Mouse (Mus musculus): ENCODE measurements around the gene Cuedc1.

Cuedc1 gene

DNA sequence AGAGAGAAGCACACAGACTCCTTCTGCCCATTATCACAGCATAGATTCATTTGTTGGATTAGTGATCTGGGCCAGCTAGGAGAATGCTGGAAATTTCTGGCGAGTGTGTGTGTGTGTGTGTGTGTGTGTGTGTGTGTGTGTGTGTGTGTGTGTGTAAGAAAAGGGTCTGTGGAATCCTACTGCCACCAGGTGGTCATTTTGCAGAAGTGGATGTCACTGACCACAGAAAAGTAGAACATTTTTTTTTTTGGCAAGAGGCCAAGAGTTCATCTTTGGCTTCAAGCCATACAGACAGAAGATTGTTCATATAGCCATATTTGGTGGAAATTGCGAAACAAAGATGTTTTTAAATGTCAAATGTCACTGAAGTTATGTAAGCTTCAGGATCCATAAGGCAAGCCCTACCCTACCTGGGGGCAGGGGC, 99.3 kb downstream of the Cuedc1 start:
- in situ Hi-C loops (cut with MboI, MseI) = no loop called here

GRCm38 (mm10) chr11:88198223-88198622, 100.4 kb downstream of the Cuedc1 start:
- in situ Hi-C loops (cut with MboI, MseI) = no loop called here

GRCm38 (mm10) chr11:88201172-88201571, 103.3 kb downstream of the Cuedc1 start:
- in situ Hi-C loops (cut with MboI, MseI) = loop anchor here in 1 of 2 experiments (5.0 kb wide), 1 partner anchor 144 kb away; no protein-coding TSS in a partner anchor

DNA sequence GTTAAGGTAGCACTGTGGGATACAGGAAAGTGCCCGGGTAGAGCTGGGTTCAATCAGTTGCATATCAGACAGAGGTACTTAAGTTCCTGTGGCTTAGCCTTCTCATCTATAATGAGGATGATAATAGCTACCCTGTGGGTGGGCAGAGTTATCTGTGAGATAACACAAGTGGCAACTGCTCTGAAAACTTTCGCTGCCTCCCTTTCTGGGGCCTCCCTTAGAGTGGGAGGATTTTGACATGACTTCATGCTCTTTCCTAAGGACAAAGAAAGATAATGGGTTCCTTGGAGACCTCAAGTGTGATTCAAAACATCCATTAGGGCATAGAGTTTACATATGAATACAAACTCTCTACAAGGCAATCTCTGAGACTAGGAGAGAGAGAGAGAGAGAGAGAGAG, 104.2 kb downstream of the Cuedc1 start:
- in situ Hi-C loops (cut with MboI, MseI) = loop anchor here in 1 of 2 experiments (5.0 kb wide), 1 partner anchor 145 kb away; no protein-coding TSS in a partner anchor

DNA sequence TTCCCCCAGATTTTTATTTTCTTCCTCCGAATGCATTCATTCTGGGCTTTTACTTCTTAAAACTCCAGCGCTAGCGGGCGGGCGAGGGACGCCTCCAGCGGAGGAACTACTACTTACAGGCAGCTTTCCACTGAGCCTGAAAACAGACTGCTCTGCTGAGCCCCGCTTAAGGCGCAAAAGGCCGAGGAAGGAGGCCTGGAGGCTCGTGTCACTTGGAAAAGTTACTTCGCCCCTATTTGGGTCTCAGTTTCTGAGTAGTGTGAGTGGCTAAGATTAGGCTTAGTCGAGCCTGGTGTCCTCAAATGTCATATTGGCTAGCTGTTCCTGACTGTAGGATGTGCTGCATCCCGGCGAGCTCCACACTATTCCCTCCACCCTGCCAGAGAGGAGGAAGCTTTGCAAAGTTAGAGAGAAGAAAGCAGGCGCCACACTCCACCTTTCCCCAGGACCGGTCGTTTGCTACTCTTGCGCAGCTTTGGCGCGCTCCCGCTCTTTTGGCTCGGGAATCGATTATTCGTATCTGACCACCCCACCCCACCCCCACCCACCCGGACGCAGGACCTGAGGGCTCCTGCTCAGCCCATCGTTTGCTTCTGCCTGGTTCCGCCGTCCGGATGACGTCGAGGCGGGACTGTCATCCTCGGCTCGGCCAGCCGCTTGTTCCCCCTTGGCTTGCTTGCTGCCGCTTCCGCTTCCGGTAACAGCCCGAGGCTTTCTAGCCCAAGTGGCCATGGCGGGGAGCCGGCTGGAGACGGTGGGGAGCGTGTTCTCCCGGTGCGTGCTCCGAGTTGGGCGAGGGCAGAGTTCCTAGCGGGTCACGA, 106.1 kb downstream of the Cuedc1 start, which contains the start of gene Mrps23:
Mrps23 (plus strand) TSS at position 677 of the 821 bp plus-strand sequence.
- in situ Hi-C loops (cut with MboI, MseI) = loop anchor here in 1 of 2 experiments (5.0 kb wide), 1 partner anchor 147 kb away; no protein-coding TSS in a partner anchor

DNA sequence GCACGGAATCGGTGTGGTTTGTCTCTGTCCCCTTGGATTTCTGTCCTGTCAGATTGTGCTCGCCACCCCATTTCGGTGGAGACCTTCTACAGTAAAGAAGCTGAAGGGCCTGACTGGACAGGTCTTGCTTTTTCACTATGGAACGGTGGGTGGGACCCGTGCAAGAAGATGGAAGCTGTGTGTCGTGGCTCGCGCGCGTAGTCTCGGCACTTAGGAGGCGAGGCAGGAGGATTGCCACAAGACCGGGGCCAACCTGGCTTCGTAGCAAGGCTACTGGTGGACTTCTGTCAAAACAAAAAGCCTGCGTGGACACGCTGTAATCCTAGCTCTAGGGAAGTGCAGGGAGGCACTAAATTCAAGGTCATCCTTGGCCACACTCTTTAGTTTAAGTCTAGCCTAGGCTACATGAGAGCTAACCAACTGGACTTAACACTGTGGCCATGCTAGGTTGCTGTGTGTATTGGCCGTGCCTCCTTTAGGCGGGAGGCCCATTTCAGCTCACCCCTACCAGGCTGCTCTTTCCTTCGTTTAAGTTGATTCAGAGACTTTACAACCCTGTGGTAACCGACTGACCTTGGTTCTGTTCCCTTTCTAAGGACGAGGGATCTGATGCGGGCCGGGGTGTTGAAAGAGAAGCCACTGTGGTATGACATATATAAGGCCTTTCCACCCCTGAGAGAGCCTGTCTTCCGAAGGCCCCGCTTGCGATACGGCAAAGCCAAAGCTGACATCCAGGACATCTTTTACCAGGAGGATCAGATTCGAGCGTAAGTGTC, 106.9 kb downstream of the Cuedc1 start:
- in situ Hi-C loops (cut with MboI, MseI) = loop anchor here in 1 of 2 experiments (5.0 kb wide), 2 partner anchors 147 to 237 kb away; no protein-coding TSS in a partner anchor

GRCm38 (mm10) chr11:88206576-88206975, 108.7 kb downstream of the Cuedc1 start:
- in situ Hi-C loops (cut with MboI, MseI) = loop anchor here in 1 of 2 experiments (5.0 kb wide), 1 partner anchor 239 kb away; no protein-coding TSS in a partner anchor

DNA sequence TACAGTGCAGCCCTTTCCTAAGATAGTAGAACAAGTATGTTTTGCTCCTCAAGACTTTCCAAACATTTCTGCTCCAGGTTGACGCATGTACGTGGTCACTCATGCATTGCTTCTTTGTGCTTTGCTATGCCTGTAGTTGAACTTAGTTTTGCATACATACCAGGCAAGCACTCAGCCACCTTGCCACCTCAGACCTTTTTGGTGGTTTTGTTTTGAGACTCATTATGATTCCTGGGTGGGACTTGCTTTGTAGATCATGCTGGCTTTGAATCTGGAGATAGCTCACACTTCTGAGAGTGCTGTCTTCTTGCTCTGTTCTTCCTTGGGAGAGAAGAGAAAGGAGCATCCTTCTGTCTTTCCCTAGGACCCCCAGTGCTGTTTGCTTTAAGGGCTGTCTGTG, 109.8 kb downstream of the Cuedc1 start:
- in situ Hi-C loops (cut with MboI, MseI) = loop anchor here in 1 of 2 experiments (5.0 kb wide), 1 partner anchor 240 kb away; no protein-coding TSS in a partner anchor

DNA sequence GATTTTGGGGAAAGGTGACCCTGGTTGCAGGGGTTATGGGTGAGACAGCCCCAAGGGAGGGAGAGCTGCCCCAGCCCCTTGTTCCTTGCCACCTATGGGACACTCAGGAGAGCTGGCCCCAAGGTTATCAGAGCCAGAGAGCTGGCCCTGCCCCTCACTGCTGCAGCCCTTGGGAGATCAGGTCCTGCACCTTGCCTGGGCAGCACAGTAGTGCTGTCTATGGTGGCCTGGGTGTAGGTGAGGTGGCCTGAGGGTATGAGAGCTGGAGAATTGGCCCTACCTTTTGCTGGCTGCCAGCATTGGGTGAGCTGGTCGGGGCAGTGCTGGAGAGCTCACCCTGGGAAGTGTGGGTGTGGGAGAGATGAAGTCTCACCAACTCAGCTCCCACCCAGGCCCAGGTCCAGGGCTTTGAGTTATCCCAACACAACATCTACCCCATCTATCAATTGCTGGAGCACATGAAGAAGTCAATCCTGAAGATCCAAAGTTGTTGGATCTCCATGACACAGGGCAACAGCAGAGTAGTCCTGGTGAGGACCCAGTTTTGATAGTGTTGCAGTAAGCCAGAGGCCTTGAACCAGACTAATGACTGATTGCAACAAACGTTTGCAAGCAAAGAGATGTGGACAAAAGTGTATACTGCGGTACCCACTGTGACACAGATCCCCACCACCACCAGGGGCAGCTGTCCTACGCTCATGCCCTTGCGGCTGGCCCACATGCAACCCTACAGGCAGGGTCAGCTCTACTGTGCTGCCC, 114.1 kb downstream of the Cuedc1 start:
- in situ Hi-C loops (cut with MboI, MseI) = loop anchor here in 1 of 2 experiments (10.0 kb wide), 1 partner anchor 613 kb away; no protein-coding TSS in a partner anchor

DNA sequence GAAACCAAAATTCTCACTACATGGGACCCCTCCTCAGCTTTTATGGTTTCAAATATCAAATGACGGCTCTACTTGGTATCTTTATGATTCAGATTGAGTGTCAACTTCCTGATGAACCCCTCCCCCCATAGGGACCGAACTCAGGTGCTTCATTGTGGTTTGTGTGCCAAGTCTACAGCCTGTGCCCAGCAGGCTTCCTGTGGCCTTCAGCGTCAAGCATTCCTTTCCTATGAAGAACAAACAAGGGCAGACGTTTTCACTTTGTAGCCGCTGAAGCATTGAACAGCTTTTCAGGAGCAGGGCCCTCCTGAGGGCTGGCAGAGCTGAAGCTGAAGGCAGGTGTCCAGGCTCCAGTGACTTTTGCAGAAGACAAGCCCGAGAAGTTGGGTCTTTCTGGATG, 115.9 kb downstream of the Cuedc1 start:
- in situ Hi-C loops (cut with MboI, MseI) = loop anchor here in 1 of 2 experiments (10.0 kb wide), 1 partner anchor 611 kb away; no protein-coding TSS in a partner anchor

GRCm38 (mm10) chr11:88214881-88215831, 117.3 kb downstream of the Cuedc1 start:
- in situ Hi-C loops (cut with MboI, MseI) = loop anchor here in 1 of 2 experiments (5.0 to 10.0 kb wide), 2 partner anchors 47 to 610 kb away; no protein-coding TSS in a partner anchor

GRCm38 (mm10) chr11:88216231-88216685, 118.4 kb downstream of the Cuedc1 start:
- in situ Hi-C loops (cut with MboI, MseI) = loop anchor here in 1 of 2 experiments (5.0 to 10.0 kb wide), 2 partner anchors 46 to 609 kb away; no protein-coding TSS in a partner anchor

- in situ Hi-C loops (cut with MboI, MseI) = loop anchor here in 1 of 2 experiments (5.0 to 10.0 kb wide), 2 partner anchors 44 to 607 kb away; no protein-coding TSS in a partner anchor
Observed at GRCm38 (mm10) chr11:88218155-88218554, 120.3 kb downstream of the Cuedc1 start.

- in situ Hi-C loops (cut with MboI, MseI) = loop anchor here in 1 of 2 experiments (5.0 to 10.0 kb wide), 2 partner anchors 44 to 606 kb away; no protein-coding TSS in a partner anchor
Observed at GRCm38 (mm10) chr11:88218586-88218985, 120.7 kb downstream of the Cuedc1 start.

- in situ Hi-C loops (cut with MboI, MseI) = no loop called here
Observed at GRCm38 (mm10) chr11:88221929-88222475, 124.1 kb downstream of the Cuedc1 start.

- in situ Hi-C loops (cut with MboI, MseI) = no loop called here
Observed at GRCm38 (mm10) chr11:88227001-88227957, 129.4 kb downstream of the Cuedc1 start.

GRCm38 (mm10) chr11:88231213-88231790, 133.4 kb downstream of the Cuedc1 start:
- in situ Hi-C loops (cut with MboI, MseI) = no loop called here
